9 mouse cellular contexts compared by ENCODE assay signal in genomic region chr17:30559536-30559935, GRCm38 (mm10). TPM values are rescaled to one million over a fixed set of nuclear protein-coding genes. Genes with fewer than 3 reads are reported as not detected.
DNase-seq lines count a peak whose midpoint lies in the region; ATAC-seq and TF ChIP-seq lines count a peak whose summit lies in the region.
"Had no signal": no experiment of that assay in that cellular context is flagged by ENCODE, and none has a peak within 500 bp of the region (broad histone marks: within the 10 kb centered on the region; RNA-seq: fewer than 3 reads in every experiment).

No protein-coding gene starts in this region.

- H3K4me1 ChIP-seq in hindbrain, postnatal 0 days (ENCODE audit: insufficient read depth, low read length), result no peaks in the 10 kb centered on the region
- H3K4me1 ChIP-seq in hindbrain, embryonic 14.5 days (replicated peaks; ENCODE audit: control insufficient read depth, insufficient read depth, low read length), result no peaks in the 10 kb centered on the region
- peaks cover 3% of the 10 kb centered on the region for H3K4me1 ChIP-seq in cortical plate, adult 2 months (ENCODE audit: control insufficient read depth, insufficient read depth, low read length)

- H3K4me2 ChIP-seq in hindbrain, postnatal 0 days (ENCODE audit: low read depth, low read length), result no peak overlapping the region
- no peak overlapping the region for H3K4me2 ChIP-seq in hindbrain, embryonic 14.5 days (replicated peaks)

- ATAC-seq in hindbrain, postnatal 0 days, result no peak
- no peak for ATAC-seq in hindbrain, embryonic 14.5 days (ENCODE audit: low FRiP score)

- no peaks in the 10 kb centered on the region for H3K27me3 ChIP-seq in hindbrain, postnatal 0 days (ENCODE audit: insufficient read depth, low read length)
- H3K27me3 ChIP-seq in hindbrain, embryonic 14.5 days (ENCODE audit: control insufficient read depth, insufficient read depth, low read length), result no peaks in the 10 kb centered on the region
- H3K27me3 ChIP-seq: megakaryocyte, embryonic 14.5 days had no signal

- DNase-seq in hindbrain, postnatal 0 days (ENCODE audit: low spot score), result peak; percentile 41
- no peak for DNase-seq in hindbrain, embryonic 14.5 days (ENCODE audit: low spot score)
- DNase-seq in B cell, adult 2 months, result peak; percentile 88 to 90
- DNase-seq in T-cell, adult 2 months (ENCODE audit: low spot score), result peak; percentile 81
- peak; percentile 81 for DNase-seq in kidney, adult 9 months
- peak; percentile 20 to 57 for DNase-seq in monocyte, adult 2 months (ENCODE audit: low read depth in 1 of 2, low spot score in 2 of 2)
- peak; percentile 92 for DNase-seq in thymus, postnatal 25 days

- no peaks in the 10 kb centered on the region for H3K36me3 ChIP-seq in hindbrain, postnatal 0 days (ENCODE audit: insufficient read depth, low read length)
- no peaks in the 10 kb centered on the region for H3K36me3 ChIP-seq in hindbrain, embryonic 14.5 days (replicated peaks; ENCODE audit: control insufficient read depth, insufficient read depth)

- peak; percentile 66 for TF ChIP-seq CTCF in hindbrain, postnatal 0 days (IDR thresholded peaks at IDR 0.05; ENCODE audit: low read depth)
- peak; percentile 61 for TF ChIP-seq CTCF in cortical plate, adult 2 months (IDR thresholded peaks at IDR 0.05; ENCODE audit: extremely low read depth, insufficient read depth, low read length)

- H3K9ac ChIP-seq in hindbrain, postnatal 0 days (replicated peaks; ENCODE audit: low read length), result no peak overlapping the region
- no peak overlapping the region for H3K9ac ChIP-seq in hindbrain, embryonic 14.5 days

- no peaks in the 10 kb centered on the region for H3K9me3 ChIP-seq in hindbrain, postnatal 0 days (ENCODE audit: low read length)
- H3K9me3 ChIP-seq in hindbrain, embryonic 14.5 days (ENCODE audit: control insufficient read depth, low read length), result no peaks in the 10 kb centered on the region
- H3K9me3 ChIP-seq: megakaryocyte, embryonic 14.5 days had no signal

- no peak overlapping the region for H3K27ac ChIP-seq in hindbrain, postnatal 0 days
- H3K27ac ChIP-seq in hindbrain, embryonic 14.5 days, result no peak overlapping the region
- no peak overlapping the region for H3K27ac ChIP-seq in cortical plate, adult 2 months (ENCODE audit: insufficient read depth, low read length)

- WGBS in hindbrain, postnatal 0 days, result 58% methylated on average over 3 of the region's 3 CpGs
- WGBS in hindbrain, embryonic 14.5 days, result 42% methylated on average over 3 of the region's 3 CpGs

- no peak for TF ChIP-seq POLR2A in cortical plate, adult 2 months (IDR thresholded peaks at IDR 0.05; ENCODE audit: extremely low read depth, insufficient read depth, low read length)

- H3K4me3 ChIP-seq in hindbrain, postnatal 0 days (ENCODE audit: low read length), result no peak overlapping the region
- no peak overlapping the region for H3K4me3 ChIP-seq in hindbrain, embryonic 14.5 days (replicated peaks; ENCODE audit: low read length)
- no peak overlapping the region for H3K4me3 ChIP-seq in cortical plate, adult 2 months (ENCODE audit: insufficient read depth, low read length)
- H3K4me3 ChIP-seq: megakaryocyte, embryonic 14.5 days had no signal

RNA-seq across cellular contexts. Expression of gene Btbd9, which starts 16.8 kb away (rescaled TPM):
- 67.7 and 72.7 TPM in 2 replicates for total RNA-seq in hindbrain, postnatal 0 days (2014; rRNA removed)
- 115 and 122 TPM in 2 replicates for polyA plus RNA-seq in hindbrain, postnatal 0 days (2015; fragmentation: Nextera tagmentation; extraction: Ambion mirVana)
- polyA plus RNA-seq in hindbrain, embryonic 14.5 days (2014; fragmentation: Nextera tagmentation; extraction: Ambion mirVana), result 117 and 126 TPM in 2 replicates
- 43.5 and 50.2 TPM in 2 replicates for polyA plus RNA-seq in cortical plate, adult 2 months (2012; rRNA removed)
